Mouse (Mus musculus): ENCODE results near the gene Izumo4.

DNA sequence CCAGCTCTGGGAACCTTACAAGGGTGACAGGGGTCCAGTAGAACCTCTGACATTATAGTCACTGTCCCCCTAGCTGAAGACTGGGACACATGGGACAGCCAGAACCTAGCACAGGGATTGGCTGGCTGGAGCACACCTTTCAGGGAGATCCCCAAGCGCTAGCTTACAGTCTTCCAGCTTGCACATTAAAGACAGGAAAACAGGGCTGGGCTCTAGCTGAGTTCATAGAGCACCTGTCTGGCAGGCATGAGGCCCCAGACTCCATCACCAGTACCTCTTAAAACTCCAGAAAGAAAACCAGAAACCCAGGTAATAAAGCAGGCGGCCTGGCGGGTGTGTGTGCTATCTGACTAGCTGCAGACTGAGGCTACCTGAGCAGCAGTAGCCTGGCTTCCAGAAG is 28.3 kb upstream of the Izumo4 start:
- TF ChIP-seq CTCF (IDR thresholded peaks at IDR 0.05; ENCODE audit: low read depth) (no peak), EP300 (IDR thresholded peaks at IDR 0.05; ENCODE audit: low read depth) (no peak)
